Mouse (Mus musculus): Measurements from ENCODE around the gene Ttc33. TPM values are rescaled to one million over a fixed set of nuclear protein-coding genes. Genes with fewer than 3 reads are reported as not detected.

Ttc33 gene
- polyA plus RNA-seq, 1 experiment from 2014 or later: 36.3 TPM

- H3K27ac ChIP-seq (ENCODE audit: low read length): no peak overlapping the region
- peaks cover 14% of the 10 kb centered on the region for H3K36me3 ChIP-seq (ENCODE audit: control insufficient read depth, insufficient read depth)
- WGBS: 69% methylated on average over 12 of the region's 12 CpGs
- no peak overlapping the region for H3K4me2 ChIP-seq (ENCODE audit: low read depth, low read length)
- no peaks in the 10 kb centered on the region for H3K27me3 ChIP-seq (ENCODE audit: control insufficient read depth, insufficient read depth, low read length)
- no peak overlapping the region for H3K9ac ChIP-seq (ENCODE audit: low read length)
- no peaks in the 10 kb centered on the region for H3K4me1 ChIP-seq (ENCODE audit: control insufficient read depth, insufficient read depth, low read length)
- no peaks in the 10 kb centered on the region for H3K9me3 ChIP-seq (replicated peaks; ENCODE audit: control insufficient read depth, low read length)
- H3K4me3 ChIP-seq (ENCODE audit: low read length): no peak overlapping the region
- ATAC-seq (replicated peaks; ENCODE audit: extremely low read depth, insufficient read depth, low FRiP score): no peak
These were observed 20.1 kb upstream of the Ttc33 start for GRCm38 (mm10) chr15:5165121-5165773.

GRCm38 (mm10) chr15:5173217-5173820 lies 12.0 kb upstream of the Ttc33 start:
- no peak overlapping the region for H3K27ac ChIP-seq (ENCODE audit: low read length)
- no peaks in the 10 kb centered on the region for H3K4me1 ChIP-seq (ENCODE audit: control insufficient read depth, insufficient read depth, low read length)
- 87% methylated on average over 12 of the region's 12 CpGs for WGBS
- H3K27me3 ChIP-seq (ENCODE audit: control insufficient read depth, insufficient read depth, low read length): no peaks in the 10 kb centered on the region
- H3K4me3 ChIP-seq (ENCODE audit: low read length): no peak overlapping the region
- ATAC-seq (replicated peaks; ENCODE audit: extremely low read depth, insufficient read depth, low FRiP score): no peak
- H3K4me2 ChIP-seq (ENCODE audit: low read depth, low read length): no peak overlapping the region
- peaks cover 53% of the 10 kb centered on the region for H3K36me3 ChIP-seq (ENCODE audit: control insufficient read depth, insufficient read depth)
- H3K9me3 ChIP-seq (replicated peaks; ENCODE audit: control insufficient read depth, low read length): no peaks in the 10 kb centered on the region
- no peak overlapping the region for H3K9ac ChIP-seq (ENCODE audit: low read length)

- peak; percentile 24; the same call in 1 of the 2 replicates for ATAC-seq (replicated peaks; ENCODE audit: extremely low read depth, insufficient read depth, low FRiP score)
- Histone ChIP-seq H3K4me2 (ENCODE audit: low read depth, low read length) (peak overlapping the region; percentile 89), H3K4me3 (ENCODE audit: low read length) (peak overlapping the region; percentile 79), H3K9ac (ENCODE audit: low read length) (peak overlapping the region; percentile 81), H3K36me3 (ENCODE audit: control insufficient read depth, insufficient read depth) (peaks cover 4% of the 10 kb centered on the region), H3K9me3 (replicated peaks; ENCODE audit: control insufficient read depth, low read length) (no peaks in the 10 kb centered on the region), H3K4me1 (ENCODE audit: control insufficient read depth, insufficient read depth, low read length) (peaks cover 12% of the 10 kb centered on the region), H3K27me3 (ENCODE audit: control insufficient read depth, insufficient read depth, low read length) (no peaks in the 10 kb centered on the region), H3K27ac (ENCODE audit: low read length) (peak overlapping the region; percentile 75)
- 42% methylated on average over 11 of the region's 11 CpGs for WGBS
These were observed 526 bp upstream of the Ttc33 start for GRCm38 (mm10) chr15:5184668-5185330.

GRCm38 (mm10) chr15:5186293-5186675 lies 959 bp downstream of the Ttc33 start:
- H3K9me3 ChIP-seq (replicated peaks; ENCODE audit: control insufficient read depth, low read length): no peaks in the 10 kb centered on the region
- no peaks in the 10 kb centered on the region for H3K27me3 ChIP-seq (ENCODE audit: control insufficient read depth, insufficient read depth, low read length)
- no peak for ATAC-seq (replicated peaks; ENCODE audit: extremely low read depth, insufficient read depth, low FRiP score)
- H3K4me1 ChIP-seq (ENCODE audit: control insufficient read depth, insufficient read depth, low read length): peaks cover 12% of the 10 kb centered on the region
- H3K4me2 ChIP-seq (ENCODE audit: low read depth, low read length): peak overlapping the region; percentile 89
- H3K27ac ChIP-seq (ENCODE audit: low read length): no peak overlapping the region
- WGBS: 37% methylated on average over 10 of the region's 10 CpGs
- peaks cover 10% of the 10 kb centered on the region for H3K36me3 ChIP-seq (ENCODE audit: control insufficient read depth, insufficient read depth)
- H3K4me3 ChIP-seq (ENCODE audit: low read length): peak overlapping the region; percentile 79
- H3K9ac ChIP-seq (ENCODE audit: low read length): peak overlapping the region; percentile 81

- peaks cover 12% of the 10 kb centered on the region for H3K4me1 ChIP-seq (ENCODE audit: control insufficient read depth, insufficient read depth, low read length)
- H3K4me3 ChIP-seq (ENCODE audit: low read length): no peak overlapping the region
- no peak overlapping the region for H3K9ac ChIP-seq (ENCODE audit: low read length)
- peaks cover 10% of the 10 kb centered on the region for H3K36me3 ChIP-seq (ENCODE audit: control insufficient read depth, insufficient read depth)
- H3K27ac ChIP-seq (ENCODE audit: low read length): no peak overlapping the region
- ATAC-seq (replicated peaks; ENCODE audit: extremely low read depth, insufficient read depth, low FRiP score): no peak
- 49% methylated on average over 4 of the region's 4 CpGs for WGBS
- no peak overlapping the region for H3K4me2 ChIP-seq (ENCODE audit: low read depth, low read length)
- H3K27me3 ChIP-seq (ENCODE audit: control insufficient read depth, insufficient read depth, low read length): no peaks in the 10 kb centered on the region
- H3K9me3 ChIP-seq (replicated peaks; ENCODE audit: control insufficient read depth, low read length): no peaks in the 10 kb centered on the region
These were observed 1.8 kb downstream of the Ttc33 start for GRCm38 (mm10) chr15:5187116-5187515.

- H3K4me2 ChIP-seq (ENCODE audit: low read depth, low read length): no peak overlapping the region
- no peaks in the 10 kb centered on the region for H3K27me3 ChIP-seq (ENCODE audit: control insufficient read depth, insufficient read depth, low read length)
- ATAC-seq (replicated peaks; ENCODE audit: extremely low read depth, insufficient read depth, low FRiP score): no peak
- no peak overlapping the region for H3K27ac ChIP-seq (ENCODE audit: low read length)
- H3K9me3 ChIP-seq (replicated peaks; ENCODE audit: control insufficient read depth, low read length): no peaks in the 10 kb centered on the region
- H3K36me3 ChIP-seq (ENCODE audit: control insufficient read depth, insufficient read depth): peaks cover 10% of the 10 kb centered on the region
- no peak overlapping the region for H3K9ac ChIP-seq (ENCODE audit: low read length)
- H3K4me1 ChIP-seq (ENCODE audit: control insufficient read depth, insufficient read depth, low read length): peaks cover 16% of the 10 kb centered on the region
- 86% methylated on average over 1 of the region's 1 CpGs for WGBS
- no peak overlapping the region for H3K4me3 ChIP-seq (ENCODE audit: low read length)
These were observed 2.7 kb downstream of the Ttc33 start for GRCm38 (mm10) chr15:5188029-5188428.

GRCm38 (mm10) chr15:5189504-5190093 lies 4.3 kb downstream of the Ttc33 start:
- Histone ChIP-seq H3K36me3 (ENCODE audit: control insufficient read depth, insufficient read depth) (peaks cover 10% of the 10 kb centered on the region), H3K4me2 (ENCODE audit: low read depth, low read length) (no peak overlapping the region), H3K9ac (ENCODE audit: low read length) (no peak overlapping the region), H3K4me1 (ENCODE audit: control insufficient read depth, insufficient read depth, low read length) (peaks cover 13% of the 10 kb centered on the region), H3K27me3 (ENCODE audit: control insufficient read depth, insufficient read depth, low read length) (no peaks in the 10 kb centered on the region), H3K4me3 (ENCODE audit: low read length) (no peak overlapping the region), H3K27ac (ENCODE audit: low read length) (no peak overlapping the region), H3K9me3 (replicated peaks; ENCODE audit: control insufficient read depth, low read length) (no peaks in the 10 kb centered on the region)
- 58% methylated on average over 10 of the region's 10 CpGs for WGBS
- ATAC-seq (replicated peaks; ENCODE audit: extremely low read depth, insufficient read depth, low FRiP score): no peak

- no peaks in the 10 kb centered on the region for H3K27me3 ChIP-seq (ENCODE audit: control insufficient read depth, insufficient read depth, low read length)
- WGBS: 68% methylated on average over 3 of the region's 3 CpGs
These were observed 8.5 kb downstream of the Ttc33 start for GRCm38 (mm10) chr15:5193833-5194232.

GRCm38 (mm10) chr15:5194446-5194845 lies 9.1 kb downstream of the Ttc33 start:
- WGBS: 64% methylated on average over 6 of the region's 6 CpGs
- no peaks in the 10 kb centered on the region for H3K9me3 ChIP-seq (replicated peaks; ENCODE audit: control insufficient read depth, low read length)
- ATAC-seq (replicated peaks; ENCODE audit: extremely low read depth, insufficient read depth, low FRiP score): no peak
- H3K27ac ChIP-seq (ENCODE audit: low read length): no peak overlapping the region
- H3K4me1 ChIP-seq (ENCODE audit: control insufficient read depth, insufficient read depth, low read length): peaks cover 30% of the 10 kb centered on the region
- no peak overlapping the region for H3K9ac ChIP-seq (ENCODE audit: low read length)
- H3K4me2 ChIP-seq (ENCODE audit: low read depth, low read length): no peak overlapping the region
- H3K27me3 ChIP-seq (ENCODE audit: control insufficient read depth, insufficient read depth, low read length): no peaks in the 10 kb centered on the region
- H3K4me3 ChIP-seq (ENCODE audit: low read length): no peak overlapping the region
- peaks cover 12% of the 10 kb centered on the region for H3K36me3 ChIP-seq (ENCODE audit: control insufficient read depth, insufficient read depth)

More at GRCm38 (mm10) chr15:5193833-5194232, 8.5 kb downstream of the Ttc33 start:
- Histone ChIP-seq H3K36me3 (ENCODE audit: control insufficient read depth, insufficient read depth) (peaks cover 13% of the 10 kb centered on the region), H3K4me3 (ENCODE audit: low read length) (no peak overlapping the region), H3K27ac (ENCODE audit: low read length) (no peak overlapping the region), H3K4me1 (ENCODE audit: control insufficient read depth, insufficient read depth, low read length) (peaks cover 30% of the 10 kb centered on the region), H3K9ac (ENCODE audit: low read length) (no peak overlapping the region), H3K9me3 (replicated peaks; ENCODE audit: control insufficient read depth, low read length) (no peaks in the 10 kb centered on the region), H3K4me2 (ENCODE audit: low read depth, low read length) (no peak overlapping the region)
- ATAC-seq (replicated peaks; ENCODE audit: extremely low read depth, insufficient read depth, low FRiP score): no peak

All from heart, embryonic 16.5 days (tissue).